ENCODE assay signal across 8 mouse cellular contexts in genomic region chr16:37109285-37109684, GRCm38 (mm10).
DNase-seq lines count a peak whose midpoint lies in the region; ATAC-seq and TF ChIP-seq lines count a peak whose summit lies in the region.

No protein-coding gene starts in this region.

- no peak overlapping the region for H3K27ac ChIP-seq in bone marrow macrophage, adult 2 months (ENCODE audit: insufficient read depth, low read depth, low read length)
- H3K27ac ChIP-seq in hindbrain, embryonic 15.5 days (replicated peaks): no peak overlapping the region
- no peak overlapping the region for H3K27ac ChIP-seq in neural tube, embryonic 11.5 days (ENCODE audit: low read depth, low read length)

- ATAC-seq in hindbrain, embryonic 15.5 days (ENCODE audit: low FRiP score, low read depth): peak; percentile 91
- ATAC-seq in neural tube, embryonic 11.5 days (ENCODE audit: insufficient read depth, low FRiP score, low TSS enrichment): peak; percentile 71
- no peak for ATAC-seq in erythroblast, adult 5-6 weeks (replicated peaks; ENCODE audit: low FRiP score, poor library complexity, severe bottlenecking)

- WGBS in hindbrain, embryonic 15.5 days: 36% methylated on average over 3 of the region's 3 CpGs
- 41% methylated on average over 3 of the region's 3 CpGs for WGBS in neural tube, embryonic 11.5 days

- H3K9me3 ChIP-seq in hindbrain, embryonic 15.5 days: no peaks in the 10 kb centered on the region
- H3K9me3 ChIP-seq in neural tube, embryonic 11.5 days (ENCODE audit: control insufficient read depth, low read length): no peaks in the 10 kb centered on the region

- H3K27me3 ChIP-seq in hindbrain, embryonic 15.5 days: no peaks in the 10 kb centered on the region
- no peaks in the 10 kb centered on the region for H3K27me3 ChIP-seq in neural tube, embryonic 11.5 days (ENCODE audit: control insufficient read depth, insufficient read depth, low read length)

- H3K9ac ChIP-seq in hindbrain, embryonic 15.5 days: no peak overlapping the region
- no peak overlapping the region for H3K9ac ChIP-seq in neural tube, embryonic 11.5 days (ENCODE audit: low read length)

- no peak for TF ChIP-seq POLR2A in bone marrow macrophage, adult 2 months (IDR thresholded peaks at IDR 0.05; ENCODE audit: borderline replicate concordance, low read depth, low read length)

- intact Hi-C loops in left cerebral cortex, postnatal 4 days (cut with DNase I): loop anchor here (5.0 to 10.0 kb wide), 3 partner anchors 396 to 696 kb away; no protein-coding TSS in a partner anchor

- no peaks in the 10 kb centered on the region for H3K36me3 ChIP-seq in hindbrain, embryonic 15.5 days
- no peaks in the 10 kb centered on the region for H3K36me3 ChIP-seq in neural tube, embryonic 11.5 days (ENCODE audit: control insufficient read depth, insufficient read depth, low read length)

- DNase-seq in kidney, adult 11 months: peak; percentile 6
- DNase-seq in kidney, adult 18-20 months: no peak
- peak; percentile 34 for DNase-seq in fibroblast of lung, adult 2 months (ENCODE audit: low read depth)
- DNase-seq in left cerebral cortex, postnatal 4 days: peak; percentile 54
- DNase-seq in neural tube, embryonic 11.5 days (ENCODE audit: low spot score): peak; percentile 44

- H3K4me3 ChIP-seq in bone marrow macrophage, adult 2 months (ENCODE audit: insufficient read depth, low read length): no peak overlapping the region
- no peak overlapping the region for H3K4me3 ChIP-seq in hindbrain, embryonic 15.5 days
- no peak overlapping the region for H3K4me3 ChIP-seq in neural tube, embryonic 11.5 days (ENCODE audit: low read depth, low read length)

- H3K4me1 ChIP-seq in bone marrow macrophage, adult 2 months (ENCODE audit: control insufficient read depth, insufficient read depth, low read length): peaks cover 3% of the 10 kb centered on the region; the same call in 1 of the 2 replicates
- no peaks in the 10 kb centered on the region for H3K4me1 ChIP-seq in hindbrain, embryonic 15.5 days (replicated peaks)
- H3K4me1 ChIP-seq in neural tube, embryonic 11.5 days (ENCODE audit: control insufficient read depth, insufficient read depth, low read length): no peaks in the 10 kb centered on the region

- H3K4me2 ChIP-seq in hindbrain, embryonic 15.5 days: no peak overlapping the region
- no peak overlapping the region for H3K4me2 ChIP-seq in neural tube, embryonic 11.5 days (ENCODE audit: low read depth)

- TF ChIP-seq CTCF in bone marrow macrophage, adult 2 months (IDR thresholded peaks at IDR 0.05; ENCODE audit: low read depth, low read length): peak; percentile 6; the same call in 1 of the 2 replicates
